Mouse (Mus musculus): Measurements from ENCODE around the gene Arrdc3.

- TF ChIP-seq POLR2A (IDR thresholded peaks at IDR 0.05; ENCODE audit: low read depth, low read length) (no peak), CTCF (IDR thresholded peaks at IDR 0.05; ENCODE audit: extremely low read depth, insufficient read length, insufficient replicate concordance, low read depth, low read length) (no peak)
Observed at GRCm38 (mm10) chr13:80940421-80940820, 57.2 kb downstream of the Arrdc3 start.

All from small intestine, adult 2 months (tissue).